Mouse (Mus musculus) cortical plate, adult 2 months (tissue): ENCODE results near the gene Klhl42. TPM values are rescaled to one million over a fixed set of nuclear protein-coding genes. Genes with fewer than 3 reads are reported as not detected.

Experiments used
- H3K27ac ChIP-seq: fragments of 200-500 bp; 2 replicates; pipeline ENCODE4 v1.5.1; 2012; ENCODE audit warnings: low read length, control low read depth, inconsistent platforms; ENCODE audit not compliant: insufficient read depth
- H3K4me1 ChIP-seq: fragments of 200-500 bp; 2 replicates; pipeline ENCODE4 v1.6.1; 2011; ENCODE audit warnings: low read length; ENCODE audit not compliant: control insufficient read depth, insufficient read depth
- H3K4me3 ChIP-seq: fragments of 200-500 bp; 2 replicates; pipeline ENCODE4 v1.5.1; 2011; ENCODE audit warnings: mild to moderate bottlenecking, low read length, control low read depth; ENCODE audit not compliant: insufficient read depth
- CTCF ChIP-seq: fragments of 200-500 bp; IDR thresholded peaks from 2 replicates; pipeline ENCODE4 v1.5.1; 2011; ENCODE audit warnings: mild to moderate bottlenecking, control low read depth, low read length; ENCODE audit not compliant: insufficient read depth; ENCODE audit errors: extremely low read depth
- POLR2A ChIP-seq: fragments of 200-500 bp; IDR thresholded peaks from 2 replicates; pipeline ENCODE4 v1.6.1; 2011; ENCODE audit warnings: mild to moderate bottlenecking, low read length, control low read depth; ENCODE audit not compliant: insufficient read depth; ENCODE audit errors: extremely low read depth
- polyA plus RNA-seq: library from polyadenylated mRNA; depleted of rRNA; stranded (reverse); fragments of >200 nt; gene quantifications from 2 replicates; pipeline ENCODE4 v1.2.3, GENCODE M21; 2012; rRNA removed

Klhl42 gene
- polyA plus RNA-seq, 1 experiment = 13.6 TPM

- no peaks in the 10 kb centered on the region for H3K4me1 ChIP-seq
- H3K27ac ChIP-seq = no peak overlapping the region
- no peak for TF ChIP-seq CTCF
- TF ChIP-seq POLR2A = no peak
- H3K4me3 ChIP-seq = no peak overlapping the region
Observed at GRCm38 (mm10) chr6:147138260-147138659, 47.1 kb downstream of the Klhl42 start.

GRCm38 (mm10) chr6:147140600-147141154 lies 49.5 kb downstream of the Klhl42 start:
- Histone ChIP-seq H3K4me3 (no peak overlapping the region), H3K27ac (no peak overlapping the region)
- TF ChIP-seq POLR2A = no peak
- TF ChIP-seq CTCF = no peak

GRCm38 (mm10) chr6:147144664-147145063 lies 53.5 kb downstream of the Klhl42 start:
- TF ChIP-seq CTCF (no peak), POLR2A (no peak)
- Histone ChIP-seq H3K4me3 (no peak overlapping the region), H3K27ac (no peak overlapping the region), H3K4me1 (no peaks in the 10 kb centered on the region)

More at GRCm38 (mm10) chr6:147140600-147141154, 49.5 kb downstream of the Klhl42 start:
- H3K4me1 ChIP-seq = no peaks in the 10 kb centered on the region

GRCm38 (mm10) chr6:147145277-147145676 lies 54.1 kb downstream of the Klhl42 start:
- no peak overlapping the region for H3K27ac ChIP-seq
- H3K4me1 ChIP-seq = no peaks in the 10 kb centered on the region
- no peak overlapping the region for H3K4me3 ChIP-seq
- TF ChIP-seq POLR2A = no peak
- no peak for TF ChIP-seq CTCF

GRCm38 (mm10) chr6:147145753-147146152 lies 54.6 kb downstream of the Klhl42 start:
- TF ChIP-seq POLR2A = no peak
- no peak for TF ChIP-seq CTCF
- Histone ChIP-seq H3K4me3 (no peak overlapping the region), H3K27ac (no peak overlapping the region), H3K4me1 (no peaks in the 10 kb centered on the region)

- Histone ChIP-seq H3K4me3 (no peak overlapping the region), H3K27ac (no peak overlapping the region), H3K4me1 (no peaks in the 10 kb centered on the region)
- TF ChIP-seq CTCF = no peak
- TF ChIP-seq POLR2A = no peak
Observed at GRCm38 (mm10) chr6:147151069-147151468, 59.9 kb downstream of the Klhl42 start.

- Histone ChIP-seq H3K4me1 (no peaks in the 10 kb centered on the region), H3K27ac (no peak overlapping the region), H3K4me3 (no peak overlapping the region)
- TF ChIP-seq CTCF (no peak), POLR2A (no peak)
Observed at GRCm38 (mm10) chr6:147151839-147152238, 60.7 kb downstream of the Klhl42 start.

GRCm38 (mm10) chr6:147155085-147155484 lies 63.9 kb downstream of the Klhl42 start:
- Histone ChIP-seq H3K27ac (no peak overlapping the region), H3K4me1 (no peaks in the 10 kb centered on the region)
- TF ChIP-seq CTCF (no peak), POLR2A (no peak)

GRCm38 (mm10) chr6:147161818-147162584 lies 70.8 kb downstream of the Klhl42 start:
- no peak for TF ChIP-seq CTCF
- no peak for TF ChIP-seq POLR2A
- H3K4me3 ChIP-seq = no peak overlapping the region
- no peak overlapping the region for H3K27ac ChIP-seq
- H3K4me1 ChIP-seq = no peaks in the 10 kb centered on the region

More at GRCm38 (mm10) chr6:147155085-147155484, 63.9 kb downstream of the Klhl42 start:
- no peak overlapping the region for H3K4me3 ChIP-seq

Other genes with a start within 250 kb of the Klhl42 start
- gene Smco2, start 241.3 kb upstream of the Klhl42 start, polyA plus RNA-seq = 0.13 and 0.23 TPM in 2 replicates
- 26.5 and 30.6 TPM in 2 replicates for gene Ppfibp1, start 202.9 kb upstream of the Klhl42 start, polyA plus RNA-seq
- not detected in 2 replicates for gene 1700034J05Rik, start 137.0 kb upstream of the Klhl42 start, polyA plus RNA-seq
- 1.2 and 1.5 TPM in 2 replicates for gene Rep15, start 58.8 kb upstream of the Klhl42 start, polyA plus RNA-seq
- gene Mrps35, start 48.6 kb upstream of the Klhl42 start, polyA plus RNA-seq = 38.5 and 41.8 TPM in 2 replicates
- gene Mansc4, start 4.3 kb upstream of the Klhl42 start, polyA plus RNA-seq = 0.26 and 0.42 TPM in 2 replicates
- 4.8 and 5.6 TPM in 2 replicates for gene Pthlh, start 172.8 kb downstream of the Klhl42 start, polyA plus RNA-seq